Mouse (Mus musculus) kidney, postnatal 0 days (tissue): ENCODE measurements around the gene Snhg11. TPM values are rescaled to one million over a fixed set of nuclear protein-coding genes. Genes with fewer than 3 reads are reported as not detected.

Source experiments
- ATAC-seq: fragments of 200-750 bp; cut with Nextera tagmentation; replicated peaks from 2 replicates; pipeline ENCODE4 v1.8.0; 2017; ENCODE audit warnings: low read depth, moderate number of reproducible peaks, moderate TSS enrichment, moderate library complexity; ENCODE audit not compliant: low FRiP score
- DNase-seq: peaks from one replicate; pipeline ENCODE4 v3.0.0-alpha.2; 2016; ENCODE audit warnings: low spot score
- H3K27ac ChIP-seq: fragments of 300-500 bp; sonication (generic); 2 replicates; pipeline ENCODE4 v1.5.1; 2014; ENCODE audit warnings: mild to moderate bottlenecking
- H3K27me3 ChIP-seq: fragments of 300-500 bp; sonication (generic); 2 replicates; pipeline ENCODE4 v1.6.1; 2014; ENCODE audit warnings: low read length, mixed read lengths; ENCODE audit not compliant: insufficient read depth
- H3K36me3 ChIP-seq: fragments of 300-500 bp; sonication (generic); 2 replicates; pipeline ENCODE4 v1.6.1; 2014; ENCODE audit warnings: low read length, mixed read lengths; ENCODE audit not compliant: insufficient read depth
- H3K4me1 ChIP-seq: fragments of 300-500 bp; sonication (generic); replicated peaks from 2 replicates; pipeline ENCODE4 v1.6.1; 2014; ENCODE audit warnings: antibody characterized with exemption, low read length, mixed read lengths; ENCODE audit not compliant: insufficient read depth
- H3K4me2 ChIP-seq: fragments of 300-500 bp; sonication (generic); 2 replicates; pipeline ENCODE4 v1.6.1; 2014; ENCODE audit warnings: mild to moderate bottlenecking, low read length, moderate library complexity, mixed read lengths
- H3K4me3 ChIP-seq: fragments of 300-500 bp; sonication (generic); replicated peaks from 2 replicates; pipeline ENCODE4 v1.5.1; 2014; ENCODE audit warnings: low read depth, low read length
- H3K9ac ChIP-seq: fragments of 300-500 bp; sonication (generic); 2 replicates; pipeline ENCODE4 v1.6.1; 2014; ENCODE audit warnings: low read depth, low read length
- H3K9me3 ChIP-seq: fragments of 300-500 bp; sonication (generic); replicated peaks from 2 replicates; pipeline ENCODE4 v1.6.1; 2016; ENCODE audit warnings: low read length, inconsistent platforms, mixed read lengths
- CTCF ChIP-seq: IDR thresholded peaks from 2 replicates; pipeline ENCODE4 v1.5.1; 2016; ENCODE audit warnings: antibody characterized with exemption, low read depth, mild to moderate bottlenecking, moderate library complexity
- WGBS: fragments of 180-500 bp; shearing (Covaris S2); extraction: QIAGEN DNeasy Blood & Tissue Kit; methylation state at CpG from one replicate; pipeline ENCODE4 v1.1.7; 2014; 5-methylcytosine and 5-hydroxymethylcytosine counted together
- polyA plus RNA-seq: library from polyadenylated mRNA; unstranded; fragments of >200 nt; fragmentation: Nextera tagmentation; extraction: Ambion mirVana; gene quantifications from 2 replicates; pipeline ENCODE4 v1.2.1, GENCODE M21; 2015

Snhg11 gene
- polyA plus RNA-seq, 1 experiment from 2014 or later: 2.9 TPM

- H3K9me3 ChIP-seq: no peaks in the 10 kb centered on the region
- no peak for ATAC-seq
- peaks cover 49% of the 10 kb centered on the region for H3K36me3 ChIP-seq
- H3K27ac ChIP-seq: no peak overlapping the region
- DNase-seq: no peak
- H3K27me3 ChIP-seq: no peaks in the 10 kb centered on the region
- peaks cover 9% of the 10 kb centered on the region; the same call in 1 of the 2 replicates for H3K4me1 ChIP-seq
- 42% methylated on average over 12 of the region's 12 CpGs for WGBS
- no peak for TF ChIP-seq CTCF
- peak overlapping the region; percentile 67 for H3K4me2 ChIP-seq
- peak overlapping the region; percentile 83 for H3K9ac ChIP-seq
- peak overlapping the region; percentile 58 for H3K4me3 ChIP-seq
These were observed 15.4 kb upstream of the Snhg11 start for GRCm38 (mm10) chr2:158359757-158360620.

DNA sequence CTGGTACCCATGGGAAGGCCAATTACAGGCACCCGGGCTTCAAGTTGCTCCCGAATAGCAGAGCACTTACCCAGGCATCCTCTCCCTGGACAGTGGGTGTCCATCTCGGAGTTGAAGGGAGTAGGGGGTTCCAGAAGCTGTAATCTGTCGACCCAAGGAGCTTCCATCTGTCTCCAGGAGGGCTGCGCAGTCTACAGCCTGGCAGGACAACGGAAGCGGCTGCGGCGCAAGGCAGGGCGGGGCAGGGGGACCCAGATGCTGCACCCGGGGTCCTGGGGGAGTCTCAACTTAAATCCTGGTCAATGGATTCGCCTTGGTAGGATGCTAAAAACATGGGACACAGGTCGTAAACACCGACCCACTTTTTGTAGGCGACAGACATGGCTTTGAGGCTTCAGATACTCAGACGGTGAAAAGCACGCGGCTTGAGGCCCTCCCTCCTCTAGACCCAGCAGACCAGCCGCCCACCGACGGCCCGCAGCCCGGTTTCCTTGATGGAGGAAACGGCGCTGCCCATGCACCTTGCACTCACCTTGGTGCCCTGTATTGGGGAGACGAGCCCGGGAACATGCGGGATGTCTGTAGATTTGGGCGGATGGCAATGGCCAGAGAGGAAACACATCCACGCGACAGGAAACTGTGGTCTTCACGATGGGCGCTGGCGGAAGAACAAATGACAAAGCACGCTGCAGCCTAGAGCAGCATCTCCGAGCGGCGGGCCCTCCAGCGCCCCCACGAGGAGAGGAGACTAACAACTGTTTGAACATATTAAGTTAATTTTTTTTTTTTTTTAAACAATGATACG, 14.4 kb upstream of the Snhg11 start:
- H3K4me2 ChIP-seq: peak overlapping the region; percentile 67
- ATAC-seq: peak; percentile 70
- under 1% methylated on average over 41 of the region's 41 CpGs for WGBS

DNA sequence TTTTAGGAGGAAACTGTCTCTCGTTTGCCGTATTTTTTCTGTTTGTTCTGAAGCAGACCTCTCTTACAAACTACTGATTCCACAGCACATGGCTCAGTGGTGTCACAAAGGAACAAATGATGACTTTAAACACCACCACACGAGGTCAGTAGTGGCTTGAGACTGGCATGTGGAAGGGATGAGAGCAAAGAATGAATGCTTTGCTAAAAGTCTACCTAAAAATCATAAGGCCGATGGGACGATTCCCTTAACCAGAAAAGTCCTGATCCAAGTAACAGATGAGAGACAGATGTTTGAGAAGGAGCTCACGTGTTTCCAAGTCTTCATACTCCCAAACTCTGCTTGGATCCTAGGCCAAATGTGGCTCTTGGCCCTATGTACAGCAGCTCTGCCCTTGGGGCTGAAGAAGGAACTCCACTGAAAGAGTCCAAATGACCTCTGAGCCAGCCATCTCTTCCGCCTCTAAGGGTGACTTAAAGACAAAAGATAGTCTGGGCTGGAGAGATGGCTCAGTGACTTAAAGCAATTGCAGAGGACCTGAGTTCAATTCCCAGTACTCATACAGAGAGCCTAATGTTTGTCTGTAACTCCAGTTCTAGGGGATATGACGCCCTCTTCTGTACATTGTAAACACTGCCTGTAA, 13.6 kb upstream of the Snhg11 start:
- 36% methylated on average over 8 of the region's 8 CpGs for WGBS
- H3K27ac ChIP-seq: peak overlapping the region; percentile 33; the same call in 1 of the 2 replicates
- TF ChIP-seq CTCF: peak; percentile 55; the same call in 1 of the 2 replicates
- H3K4me3 ChIP-seq: no peak overlapping the region
- peaks cover 9% of the 10 kb centered on the region; the same call in 1 of the 2 replicates for H3K4me1 ChIP-seq
- H3K36me3 ChIP-seq: peaks cover 31% of the 10 kb centered on the region
- H3K4me2 ChIP-seq: peak overlapping the region; percentile 67; the same call in 1 of the 2 replicates
- DNase-seq (no peak), ATAC-seq (no peak)
- no peak overlapping the region for H3K9ac ChIP-seq
- no peaks in the 10 kb centered on the region for H3K27me3 ChIP-seq
- no peaks in the 10 kb centered on the region for H3K9me3 ChIP-seq

More for the DNA sequence above, 14.4 kb upstream of the Snhg11 start:
- Histone ChIP-seq H3K36me3 (peaks cover 38% of the 10 kb centered on the region), H3K4me1 (peaks cover 9% of the 10 kb centered on the region; the same call in 1 of the 2 replicates), H3K4me3 (peak overlapping the region; percentile 58), H3K27ac (peak overlapping the region; percentile 77), H3K9ac (peak overlapping the region; percentile 83), H3K27me3 (no peaks in the 10 kb centered on the region), H3K9me3 (no peaks in the 10 kb centered on the region)
- DNase-seq: peak; percentile 97
- TF ChIP-seq CTCF: peak; percentile 89

DNA sequence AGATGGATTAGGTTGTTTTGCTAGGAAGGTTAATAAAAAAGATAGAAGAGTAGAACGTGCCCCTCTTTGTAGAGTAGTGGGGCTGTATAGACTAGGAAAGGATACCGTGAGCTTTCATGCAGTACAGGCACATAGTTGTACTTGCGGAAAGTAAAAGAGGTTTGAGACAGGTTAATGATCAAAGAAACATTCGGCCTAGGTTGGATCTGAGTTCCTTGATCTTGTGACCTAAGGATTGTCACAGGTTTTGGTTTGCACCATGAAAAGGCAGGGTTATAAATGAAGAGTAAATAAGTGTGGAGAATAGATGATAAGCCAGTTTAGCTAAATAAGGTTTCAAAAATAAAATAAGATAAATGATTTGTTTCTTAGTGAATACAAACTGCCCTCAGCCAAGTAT, 11.3 kb upstream of the Snhg11 start:
- WGBS: 52% methylated on average over 4 of the region's 4 CpGs
- no peak overlapping the region for H3K9ac ChIP-seq
- no peak overlapping the region for H3K4me3 ChIP-seq
- H3K27me3 ChIP-seq: no peaks in the 10 kb centered on the region
- H3K27ac ChIP-seq: no peak overlapping the region
- DNase-seq (no peak), ATAC-seq (no peak)
- peaks cover 9% of the 10 kb centered on the region; the same call in 1 of the 2 replicates for H3K4me1 ChIP-seq
- H3K9me3 ChIP-seq: no peaks in the 10 kb centered on the region
- H3K4me2 ChIP-seq: no peak overlapping the region
- TF ChIP-seq CTCF: no peak
- peaks cover 7% of the 10 kb centered on the region for H3K36me3 ChIP-seq

GRCm38 (mm10) chr2:158365099-158365850, 10.2 kb upstream of the Snhg11 start:
- no peak for ATAC-seq
- no peak for DNase-seq
- Histone ChIP-seq H3K27ac (no peak overlapping the region), H3K9me3 (no peaks in the 10 kb centered on the region), H3K36me3 (no peaks in the 10 kb centered on the region), H3K4me1 (no peaks in the 10 kb centered on the region), H3K4me3 (no peak overlapping the region), H3K27me3 (no peaks in the 10 kb centered on the region), H3K4me2 (no peak overlapping the region), H3K9ac (no peak overlapping the region)
- TF ChIP-seq CTCF: no peak
- 75% methylated on average over 12 of the region's 12 CpGs for WGBS
